Mouse (Mus musculus) liver, embryonic 13.5 days (tissue): ENCODE measurements around the gene Phf1. TPM values are rescaled to one million over a fixed set of nuclear protein-coding genes. Genes with fewer than 3 reads are reported as not detected.
A peak's percentile ranks its signal among the peaks of the same experiment; 100 is the strongest.
"Not testable (repeated sequence)": the region's sequence is repeated elsewhere in the genome, so short reads cannot be mapped to it uniquely, and the experiment has no call there.

ENCODE experiments used
- ATAC-seq: fragments of 200-750 bp; cut with Nextera tagmentation; 2 replicates; pipeline ENCODE4 v1.8.0; 2017; ENCODE audit warnings: low read depth, mild to moderate bottlenecking, moderate number of reproducible peaks, moderate library complexity
- DNase-seq: peaks from one replicate; pipeline ENCODE4 v3.0.0; 2022
- H3K27ac ChIP-seq: fragments of 300-500 bp; sonication (generic); 2 replicates; pipeline ENCODE4 v1.5.1; 2015; ENCODE audit warnings: moderate library complexity, mild to moderate bottlenecking, inconsistent platforms
- H3K27me3 ChIP-seq: fragments of 300-500 bp; sonication (generic); 2 replicates; pipeline ENCODE4 v1.6.1; 2015; ENCODE audit warnings: mild to moderate bottlenecking, inconsistent platforms
- H3K36me3 ChIP-seq: fragments of 300-500 bp; sonication (generic); 2 replicates; pipeline ENCODE4 v1.6.1; 2015; ENCODE audit warnings: mild to moderate bottlenecking, inconsistent platforms
- H3K4me1 ChIP-seq: fragments of 300-500 bp; sonication (generic); replicated peaks from 2 replicates; pipeline ENCODE4 v1.6.1; 2015; ENCODE audit warnings: inconsistent platforms
- H3K4me2 ChIP-seq: fragments of 300-500 bp; sonication (generic); 2 replicates; pipeline ENCODE4 v1.6.1; 2015; ENCODE audit warnings: inconsistent platforms, mild to moderate bottlenecking, moderate library complexity
- H3K4me3 ChIP-seq: fragments of 300-500 bp; sonication (generic); replicated peaks from 2 replicates; pipeline ENCODE4 v1.5.1; 2015; ENCODE audit warnings: mild to moderate bottlenecking, inconsistent platforms
- H3K9ac ChIP-seq: fragments of 300-500 bp; sonication (generic); 2 replicates; pipeline ENCODE4 v1.6.1; 2015; ENCODE audit warnings: mild to moderate bottlenecking, inconsistent platforms
- H3K9me3 ChIP-seq: fragments of 300-500 bp; sonication (generic); replicated peaks from 2 replicates; pipeline ENCODE4 v1.6.1; 2016; ENCODE audit warnings: inconsistent platforms
- WGBS: fragments of 180-500 bp; shearing (Covaris S2); methylation state at CpG from one replicate; pipeline ENCODE4 v1.1.7; 2015; ENCODE audit not compliant: insufficient replicate concordance; 5-methylcytosine and 5-hydroxymethylcytosine counted together
- polyA plus RNA-seq: library from polyadenylated mRNA; unstranded; fragments of >200 nt; fragmentation: Nextera tagmentation; extraction: Ambion mirVana; gene quantifications from 2 replicates; pipeline ENCODE4 v1.2.1, GENCODE M21; 2015

The Phf1 gene
- polyA plus RNA-seq, 1 experiment from 2014 or later: 1.6 TPM

DNA sequence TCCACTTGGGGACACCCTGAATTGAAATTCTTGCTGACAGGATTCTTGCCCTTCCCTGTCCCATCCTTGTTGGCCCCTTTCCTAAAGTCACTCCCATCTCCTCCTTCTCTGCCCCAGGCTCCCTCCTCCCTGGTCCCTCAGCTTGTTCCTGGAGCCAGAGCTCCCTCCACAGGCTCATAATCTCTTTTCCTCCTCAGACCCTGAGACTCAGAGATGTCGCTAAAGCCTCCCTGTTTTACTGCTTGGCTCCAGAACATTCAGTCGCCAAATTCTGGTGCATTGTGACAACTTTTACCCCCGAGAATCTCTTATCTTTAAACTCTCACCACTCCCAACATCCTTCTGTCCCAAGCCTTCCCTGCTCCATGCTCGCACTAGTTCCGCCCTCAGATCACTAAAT, 28.5 kb upstream of the Phf1 start:
- DNase-seq (no peak), ATAC-seq (no peak)
- Histone ChIP-seq H3K9ac (no peak overlapping the region), H3K4me1 (no peaks in the 10 kb centered on the region), H3K27me3 (no peaks in the 10 kb centered on the region), H3K36me3 (no peaks in the 10 kb centered on the region), H3K9me3 (no peaks in the 10 kb centered on the region), H3K27ac (no peak overlapping the region), H3K4me3 (no peak overlapping the region), H3K4me2 (no peak overlapping the region)
- WGBS: 41% methylated on average over 5 of the region's 5 CpGs

DNA sequence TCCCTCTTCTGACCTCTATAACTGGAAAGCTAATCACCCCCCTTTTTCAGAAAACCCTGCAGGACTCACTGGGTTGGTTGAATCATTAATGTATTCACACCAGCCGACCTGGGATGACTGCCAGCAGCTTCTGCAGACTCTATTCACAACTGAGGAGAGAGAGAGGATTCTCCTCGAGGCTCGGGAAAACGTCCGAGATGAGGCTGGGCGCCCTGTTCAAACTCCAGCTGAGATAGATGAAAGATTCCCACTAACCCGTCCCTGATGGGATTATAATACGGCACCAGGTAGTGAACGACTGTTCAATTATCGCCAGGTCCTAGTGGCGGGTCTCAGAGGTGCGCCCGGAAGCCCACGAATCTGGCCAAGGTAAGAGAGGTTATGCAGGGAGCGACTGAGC, 25.3 kb upstream of the Phf1 start:
- H3K4me3 ChIP-seq, H3K36me3 ChIP-seq, H3K9me3 ChIP-seq, H3K4me2 ChIP-seq, H3K9ac ChIP-seq, DNase-seq, H3K27ac ChIP-seq, ATAC-seq, H3K4me1 ChIP-seq, H3K27me3 ChIP-seq: not testable (repeated sequence)
- 82% methylated on average over 15 of the region's 15 CpGs for WGBS

DNA sequence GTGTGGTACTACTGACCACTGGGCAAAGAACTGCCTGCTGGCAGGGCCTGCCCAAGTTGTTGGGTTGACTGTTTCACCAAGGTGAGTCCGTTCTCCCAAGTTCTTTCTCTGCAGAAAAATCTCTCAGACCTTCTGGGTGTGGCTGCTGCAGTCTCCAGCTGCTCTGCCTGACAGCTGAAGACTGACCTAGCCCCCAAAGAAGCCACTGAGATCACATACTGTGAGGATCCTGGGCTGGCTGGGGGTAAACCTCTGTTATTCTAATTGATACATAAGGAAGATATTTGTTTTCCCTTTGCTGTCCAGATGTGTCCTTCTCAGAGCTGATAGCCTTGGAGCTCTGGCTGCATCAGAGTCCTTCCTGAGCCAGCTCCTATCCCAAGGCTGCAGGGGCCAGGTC, 17.6 kb upstream of the Phf1 start:
- 44% methylated on average over 1 of the region's 1 CpGs for WGBS
- peaks cover 7% of the 10 kb centered on the region; the same call in 1 of the 2 replicates for H3K36me3 ChIP-seq
- no peaks in the 10 kb centered on the region for H3K27me3 ChIP-seq
- peaks cover 27% of the 10 kb centered on the region for H3K4me1 ChIP-seq
- no peak for DNase-seq
- H3K9ac ChIP-seq: no peak overlapping the region
- no peak overlapping the region for H3K27ac ChIP-seq
- no peak overlapping the region for H3K4me3 ChIP-seq
- H3K9me3 ChIP-seq: no peaks in the 10 kb centered on the region
- no peak overlapping the region for H3K4me2 ChIP-seq
- no peak for ATAC-seq

DNA sequence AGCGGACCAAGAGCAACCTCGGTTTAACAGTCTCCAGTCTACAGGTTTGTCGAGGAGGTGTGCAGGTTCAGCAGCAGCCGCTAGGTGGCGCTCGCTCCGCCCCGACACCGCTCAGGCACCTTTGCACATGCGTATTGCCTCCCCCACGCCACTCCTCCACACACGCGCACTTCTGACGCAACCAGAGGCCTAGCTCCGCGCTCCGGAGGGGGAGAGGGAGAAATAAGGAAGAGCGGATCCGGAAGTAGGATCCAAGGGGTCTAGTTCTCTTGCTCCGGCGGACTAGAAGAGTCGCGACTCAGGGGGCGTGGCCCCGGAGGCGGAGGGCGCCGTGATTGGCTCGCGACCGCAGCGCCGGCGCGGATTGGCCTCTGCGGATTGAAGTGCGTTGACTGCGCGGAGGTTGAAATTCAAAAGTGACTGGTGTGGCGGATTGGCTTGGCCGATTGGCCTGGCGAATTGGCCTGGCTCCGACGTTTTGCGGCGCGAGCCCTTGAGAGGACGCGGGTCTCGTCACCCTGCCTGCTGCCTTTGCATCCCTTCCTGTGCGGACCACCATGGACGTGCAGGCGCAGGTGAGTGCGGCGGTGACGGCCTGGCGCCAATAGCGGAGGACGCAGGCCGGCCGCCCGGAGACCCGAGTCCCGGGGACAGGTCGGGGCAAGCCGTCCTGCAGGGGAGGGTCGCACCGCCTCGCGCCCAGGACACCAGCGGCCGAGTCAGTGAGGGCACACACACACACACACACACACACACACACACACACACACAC, 16.0 kb upstream of the Phf1 start, which contains the start of gene Kifc5b:
Kifc5b (plus strand) TSS at position 381 of the 772 bp plus-strand sequence.
- peak within 1 kb of the TSS; percentile 91 for H3K9ac ChIP-seq
- H3K4me1 ChIP-seq: peaks cover 32% of the 10 kb centered on the region
- peaks cover 23% of the 10 kb centered on the region for H3K36me3 ChIP-seq
- ATAC-seq (peak; percentile 96), DNase-seq (peak; percentile 98)
- H3K4me2 ChIP-seq: peak within 1 kb of the TSS; percentile 78
- H3K4me3 ChIP-seq: peak within 1 kb of the TSS; percentile 86
- H3K27me3 ChIP-seq: no peaks in the 10 kb centered on the region
- H3K9me3 ChIP-seq: no peaks in the 10 kb centered on the region
- under 1% methylated on average over 72 of the region's 72 CpGs for WGBS
- H3K27ac ChIP-seq: peak within 1 kb of the TSS; percentile 85

DNA sequence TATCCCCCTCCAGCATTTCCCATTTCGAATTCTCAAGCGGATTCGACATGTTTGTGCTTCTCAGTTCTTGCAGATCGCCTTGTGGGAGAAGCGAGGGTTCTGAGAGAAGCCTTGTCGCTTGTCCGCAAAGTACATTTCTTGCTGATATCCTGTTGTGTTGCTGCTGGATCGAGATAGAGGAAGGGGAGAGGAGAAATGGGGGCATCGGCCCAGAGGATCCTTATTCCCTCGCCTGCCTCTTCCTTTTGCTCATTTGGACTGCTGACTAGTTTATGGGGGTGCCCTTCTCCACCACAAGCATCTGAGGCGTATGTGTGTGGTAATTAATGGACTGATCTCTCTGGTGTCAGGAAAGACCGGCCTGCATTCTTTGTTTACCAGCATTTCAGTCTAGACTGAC, 15.3 kb upstream of the Phf1 start:
- 2% methylated on average over 12 of the region's 12 CpGs for WGBS

DNA sequence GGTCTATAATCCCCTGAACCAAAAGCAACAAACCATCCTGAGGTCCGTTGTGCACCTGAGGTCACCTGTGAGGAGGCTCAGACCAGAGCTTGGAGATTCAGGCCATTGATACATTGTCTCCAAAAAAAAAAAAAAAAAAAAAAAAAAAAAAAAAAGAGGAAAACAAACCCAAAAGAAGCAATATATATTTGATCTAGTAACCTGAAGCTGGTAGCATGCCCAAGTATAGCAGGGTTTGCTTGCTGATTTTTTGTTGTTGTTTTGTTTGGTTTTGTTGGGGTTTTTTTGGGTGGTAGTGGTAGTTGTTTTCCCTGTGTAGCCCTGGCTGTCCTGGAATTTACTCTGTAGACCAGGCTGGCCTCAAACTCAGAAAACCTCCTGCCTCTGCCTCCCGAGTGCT, 14.5 kb upstream of the Phf1 start:
- peaks cover 35% of the 10 kb centered on the region for H3K36me3 ChIP-seq
- DNase-seq (no peak), ATAC-seq (no peak)
- peak overlapping the region; percentile 78 for H3K4me2 ChIP-seq
- H3K27me3 ChIP-seq: no peaks in the 10 kb centered on the region
- no peaks in the 10 kb centered on the region for H3K9me3 ChIP-seq
- no peak overlapping the region for H3K27ac ChIP-seq
- H3K4me1 ChIP-seq: peaks cover 32% of the 10 kb centered on the region
- 86% methylated on average over 2 of the region's 2 CpGs for WGBS
- peak overlapping the region; percentile 86 for H3K4me3 ChIP-seq
- H3K9ac ChIP-seq: peak overlapping the region; percentile 91

More for the DNA sequence above, 15.3 kb upstream of the Phf1 start:
- not testable (repeated sequence) for H3K9me3 ChIP-seq, DNase-seq, ATAC-seq, H3K27me3 ChIP-seq
- H3K36me3 ChIP-seq: peaks cover 28% of the 10 kb centered on the region
- H3K4me2 ChIP-seq: peak overlapping the region; percentile 78
- peak overlapping the region; percentile 86 for H3K4me3 ChIP-seq
- peaks cover 32% of the 10 kb centered on the region for H3K4me1 ChIP-seq
- H3K27ac ChIP-seq: peak overlapping the region; percentile 85
- peak overlapping the region; percentile 91 for H3K9ac ChIP-seq

DNA sequence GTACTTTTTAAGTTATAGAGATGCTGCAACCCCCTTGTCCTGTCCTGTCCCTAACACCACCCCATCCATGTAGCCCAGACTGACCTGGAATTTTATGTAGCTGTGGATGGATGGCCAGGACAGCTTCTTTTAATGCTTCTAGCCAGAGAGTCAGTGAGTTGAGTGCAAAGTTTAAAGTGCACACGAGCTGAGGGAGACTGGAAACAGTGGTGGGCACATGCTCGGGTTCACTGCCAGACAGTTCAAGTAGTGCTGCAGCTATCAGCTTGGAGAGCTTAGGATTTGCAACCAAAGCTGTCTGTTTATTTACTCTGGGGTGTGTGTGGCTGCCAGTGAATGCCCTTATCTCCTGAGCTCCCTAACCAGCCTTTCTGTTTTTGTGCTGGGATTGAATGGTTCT, 13.3 kb upstream of the Phf1 start:
- peaks cover 47% of the 10 kb centered on the region for H3K36me3 ChIP-seq
- not testable (repeated sequence) for H3K9me3 ChIP-seq, ATAC-seq, H3K27me3 ChIP-seq, DNase-seq, H3K27ac ChIP-seq
- H3K9ac ChIP-seq: peak overlapping the region; percentile 33; the same call in 1 of the 2 replicates
- H3K4me2 ChIP-seq: peak overlapping the region; percentile 78
- H3K4me3 ChIP-seq: 0 out of 2 replicates have a peak overlapping the region, but pooled peaks have one; percentile 18
- 46% methylated on average over 2 of the region's 2 CpGs for WGBS
- peaks cover 32% of the 10 kb centered on the region for H3K4me1 ChIP-seq

DNA sequence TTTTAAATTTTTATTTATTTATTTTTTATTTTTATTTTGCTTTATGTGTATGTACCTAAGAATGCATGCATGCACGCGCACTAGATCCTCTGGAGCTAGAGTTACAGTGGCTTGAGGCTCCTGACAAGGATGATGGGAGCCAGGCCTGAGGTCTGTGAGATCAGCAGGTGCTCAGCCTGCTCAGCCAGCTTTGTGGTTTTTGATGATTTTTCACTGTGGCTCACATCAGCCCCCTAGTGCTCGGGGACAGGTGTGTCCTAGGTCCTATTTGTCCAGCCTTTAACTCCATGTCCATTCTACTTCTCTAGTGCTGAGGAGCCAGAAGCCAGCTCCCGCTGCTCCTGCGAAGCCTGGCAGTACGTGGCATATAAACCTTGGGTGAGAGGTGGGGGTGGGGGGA, 10.5 kb upstream of the Phf1 start:
- not testable (repeated sequence) for H3K4me2 ChIP-seq, ATAC-seq
- 84% methylated on average over 6 of the region's 6 CpGs for WGBS

DNA sequence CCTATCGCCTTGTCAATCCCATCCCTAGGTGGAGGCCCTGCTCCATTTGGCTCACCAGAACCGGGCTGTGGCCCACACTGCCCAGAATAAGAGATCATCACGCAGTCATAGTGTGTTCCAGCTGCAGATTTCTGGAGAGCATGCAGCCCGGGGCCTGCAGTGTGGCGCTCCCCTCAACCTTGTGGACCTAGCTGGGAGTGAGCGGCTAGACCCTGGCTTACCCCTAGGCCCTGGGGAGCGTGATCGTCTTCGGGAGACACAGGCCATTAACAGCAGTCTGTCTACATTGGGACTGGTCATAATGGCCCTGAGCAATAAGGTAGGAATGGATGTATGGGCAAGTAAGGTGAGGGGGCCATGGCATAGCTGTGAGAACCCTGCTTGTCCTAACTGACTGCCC, 7.4 kb upstream of the Phf1 start:
- not testable (repeated sequence) for H3K4me2 ChIP-seq, DNase-seq, H3K4me3 ChIP-seq, H3K4me1 ChIP-seq, H3K27ac ChIP-seq, H3K9ac ChIP-seq, H3K9me3 ChIP-seq, ATAC-seq, H3K27me3 ChIP-seq
- H3K36me3 ChIP-seq: peaks cover 97% of the 10 kb centered on the region
- 95% methylated on average over 9 of the region's 9 CpGs for WGBS

More for the DNA sequence above, 10.5 kb upstream of the Phf1 start:
- not testable (repeated sequence) for H3K9ac ChIP-seq, H3K4me3 ChIP-seq, H3K27ac ChIP-seq, DNase-seq, H3K27me3 ChIP-seq, H3K9me3 ChIP-seq
- peaks cover 28% of the 10 kb centered on the region for H3K4me1 ChIP-seq
- peaks cover 76% of the 10 kb centered on the region for H3K36me3 ChIP-seq

DNA sequence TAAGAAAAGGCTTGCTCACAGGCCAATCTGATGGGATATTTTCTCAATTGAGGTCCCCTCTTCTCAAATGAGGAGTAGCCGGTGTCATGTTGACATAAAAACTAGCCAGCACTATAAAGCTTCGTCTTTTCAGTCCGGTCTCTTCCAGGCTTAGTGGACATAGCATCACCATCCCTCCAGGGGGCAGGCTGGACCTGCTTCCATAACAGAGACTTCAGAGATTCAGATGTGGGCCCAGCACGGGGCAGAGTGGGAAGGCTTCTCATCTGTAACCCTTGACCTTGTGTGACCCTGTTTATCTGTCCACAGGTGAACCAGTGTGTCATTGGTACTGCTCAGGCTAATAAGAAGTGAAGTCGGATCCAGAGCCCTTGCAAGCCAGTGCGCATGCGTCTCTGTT, 1.1 kb upstream of the Phf1 start:
- Histone ChIP-seq H3K4me1 (peaks cover 28% of the 10 kb centered on the region), H3K36me3 (peaks cover 86% of the 10 kb centered on the region), H3K27ac (0 out of 2 replicates have a peak overlapping the region, but pooled peaks have one; percentile 15)
- not testable (repeated sequence) for H3K4me2 ChIP-seq, DNase-seq, H3K27me3 ChIP-seq, ATAC-seq, H3K4me3 ChIP-seq, H3K9me3 ChIP-seq, H3K9ac ChIP-seq
- 72% methylated on average over 7 of the region's 7 CpGs for WGBS

DNA sequence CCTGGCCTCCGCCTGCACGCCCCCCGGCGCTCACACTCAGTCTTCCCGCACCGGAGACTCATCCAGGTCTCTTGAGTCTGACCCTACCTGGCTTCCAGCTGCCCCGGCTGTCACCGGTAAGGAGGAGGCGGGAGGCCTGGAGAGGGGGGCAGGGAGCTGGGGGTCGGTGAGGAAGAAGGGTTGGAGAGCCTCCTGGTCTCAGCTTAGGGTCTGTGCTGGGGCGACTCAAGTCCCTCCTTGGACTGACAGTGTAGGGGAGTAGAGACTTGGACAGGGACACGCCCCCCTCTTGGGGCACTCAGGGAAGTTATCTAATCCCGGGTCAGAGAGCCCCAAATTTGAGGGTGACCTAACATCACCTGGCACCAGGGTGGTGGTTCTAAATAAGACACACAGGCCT, 567 bp downstream of the Phf1 start:
- no peak for DNase-seq
- Histone ChIP-seq H3K4me2 (peak overlapping the region; percentile 99), H3K4me1 (peaks cover 42% of the 10 kb centered on the region), H3K9me3 (no peaks in the 10 kb centered on the region), H3K27ac (peak overlapping the region; percentile 81), H3K4me3 (peak overlapping the region; percentile 71), H3K27me3 (no peaks in the 10 kb centered on the region), H3K9ac (peak overlapping the region; percentile 81), H3K36me3 (peaks cover 83% of the 10 kb centered on the region)
- 8% methylated on average over 13 of the region's 13 CpGs for WGBS
- peak; percentile 4; the same call in 1 of the 2 replicates for ATAC-seq
